Mouse (Mus musculus): ENCODE measurements around the gene Gprc5a.

Gprc5a gene

GRCm38 (mm10) chr6:135074405-135074947 is 9.0 kb downstream of the Gprc5a start:
- in situ Hi-C loops (cut with MboI, MseI): no loop called here

DNA sequence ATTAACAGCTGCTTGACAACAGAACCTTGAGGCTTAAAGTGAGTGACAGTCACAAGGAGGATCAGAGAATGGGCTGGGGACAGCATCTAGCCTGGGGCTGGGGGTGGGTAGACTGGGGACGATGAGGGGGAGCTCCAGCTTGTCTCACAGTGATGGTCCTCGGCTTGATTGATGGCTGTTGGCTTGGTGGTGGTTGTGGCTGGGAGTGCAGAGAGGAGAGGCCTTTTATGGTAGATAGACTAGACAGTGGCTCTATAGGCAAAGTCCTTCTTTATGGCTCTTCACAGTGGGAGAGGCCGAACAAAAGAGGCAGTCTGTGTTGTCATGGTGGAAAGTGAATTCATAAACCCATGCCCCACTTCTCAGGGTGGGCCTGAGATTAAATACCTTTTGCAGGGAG is 10.8 kb downstream of the Gprc5a start:
- in situ Hi-C loops (cut with MboI, MseI): no loop called here

DNA sequence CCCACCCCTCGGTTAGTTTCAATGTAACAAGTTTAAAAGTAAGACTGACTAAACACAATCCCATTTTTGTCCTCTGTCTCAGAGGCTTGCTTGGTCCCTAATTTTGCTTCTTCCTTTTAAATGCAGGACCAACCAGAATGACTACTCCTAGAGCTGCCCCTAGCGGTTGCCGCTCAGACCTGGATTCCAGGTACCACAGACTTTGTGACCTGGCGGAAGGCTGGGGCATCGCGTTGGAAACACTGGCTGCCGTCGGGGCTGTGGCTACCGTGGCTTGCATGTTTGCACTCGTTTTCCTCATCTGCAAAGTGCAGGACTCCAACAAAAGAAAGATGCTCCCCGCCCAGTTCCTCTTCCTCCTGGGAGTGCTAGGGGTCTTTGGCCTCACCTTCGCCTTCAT is 13.0 kb downstream of the Gprc5a start:
- in situ Hi-C loops (cut with MboI, MseI): no loop called here

DNA sequence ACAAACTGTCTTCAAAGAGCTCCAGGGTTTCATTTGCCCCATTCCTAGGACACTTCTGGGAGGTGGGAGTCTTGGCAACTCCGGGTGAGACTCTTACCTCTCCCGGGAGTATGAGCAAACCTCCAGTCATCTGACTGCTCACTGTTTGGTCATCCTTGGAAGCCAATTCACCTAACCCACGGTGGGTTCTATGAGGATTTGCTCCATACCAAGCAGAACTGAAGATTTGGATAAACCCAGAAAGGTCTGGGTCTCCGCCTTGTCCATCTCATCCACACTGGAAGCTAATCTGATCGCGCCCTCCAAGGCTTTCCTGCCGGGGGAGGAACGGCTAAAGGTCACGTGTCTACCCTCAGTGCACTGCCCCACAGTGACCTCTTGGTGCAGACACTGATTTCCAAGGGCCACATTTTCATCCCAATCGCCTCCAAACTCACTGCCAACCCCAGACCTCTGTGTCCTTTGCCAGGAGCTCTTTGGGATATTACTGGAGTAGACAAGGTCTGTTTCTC is 18.6 kb downstream of the Gprc5a start:
- in situ Hi-C loops (cut with MboI, MseI): no loop called here

DNA sequence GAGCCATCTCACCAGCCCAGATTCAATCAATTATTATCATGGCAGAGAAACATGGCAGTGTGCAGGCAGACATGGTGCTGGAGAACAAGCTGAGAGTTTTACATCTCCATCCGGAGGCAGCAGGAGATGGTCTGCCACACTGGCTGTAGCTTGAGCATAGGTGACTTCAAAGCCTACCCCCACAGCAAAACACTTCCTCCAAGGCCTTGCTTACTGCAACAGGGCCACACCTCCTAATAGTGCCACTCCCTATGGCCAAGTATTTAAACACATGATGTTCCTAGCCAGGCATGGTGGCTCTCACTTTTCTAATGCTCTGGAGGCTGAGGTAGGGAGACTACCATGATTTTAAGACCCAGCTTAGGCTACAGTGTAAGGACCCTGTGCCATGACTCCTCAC is 20.3 kb downstream of the Gprc5a start:
- in situ Hi-C loops (cut with MboI, MseI): no loop called here

- in situ Hi-C loops (cut with MboI, MseI): no loop called here
Measured at GRCm38 (mm10) chr6:135087721-135088451, 22.4 kb downstream of the Gprc5a start.

GRCm38 (mm10) chr6:135089786-135090185 is 24.3 kb downstream of the Gprc5a start:
- in situ Hi-C loops (cut with MboI, MseI): loop anchor here (5.0 kb wide), 1 partner anchor 53 kb away; no protein-coding TSS in a partner anchor

DNA sequence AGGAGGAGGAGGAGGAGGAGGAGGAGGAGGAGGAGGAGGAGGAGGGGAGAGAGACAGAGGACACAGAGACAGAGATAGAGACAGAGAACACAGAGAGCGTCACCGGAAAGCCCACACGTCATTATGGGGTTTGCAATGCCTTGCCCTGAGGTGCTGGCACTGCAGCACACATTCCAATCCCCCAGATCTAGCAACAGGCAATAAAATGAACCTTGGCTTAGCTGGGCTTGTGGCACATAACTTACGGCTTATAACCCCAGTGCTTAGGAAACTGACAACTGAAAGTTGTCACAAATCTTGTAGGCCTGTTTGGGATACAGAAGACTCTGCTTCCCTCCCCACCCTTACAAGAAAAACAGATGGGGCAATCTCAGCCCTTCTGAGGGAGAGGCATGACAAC is 25.2 kb downstream of the Gprc5a start:
- in situ Hi-C loops (cut with MboI, MseI): loop anchor here (5.0 kb wide), 1 partner anchor 52 kb away; no protein-coding TSS in a partner anchor

DNA sequence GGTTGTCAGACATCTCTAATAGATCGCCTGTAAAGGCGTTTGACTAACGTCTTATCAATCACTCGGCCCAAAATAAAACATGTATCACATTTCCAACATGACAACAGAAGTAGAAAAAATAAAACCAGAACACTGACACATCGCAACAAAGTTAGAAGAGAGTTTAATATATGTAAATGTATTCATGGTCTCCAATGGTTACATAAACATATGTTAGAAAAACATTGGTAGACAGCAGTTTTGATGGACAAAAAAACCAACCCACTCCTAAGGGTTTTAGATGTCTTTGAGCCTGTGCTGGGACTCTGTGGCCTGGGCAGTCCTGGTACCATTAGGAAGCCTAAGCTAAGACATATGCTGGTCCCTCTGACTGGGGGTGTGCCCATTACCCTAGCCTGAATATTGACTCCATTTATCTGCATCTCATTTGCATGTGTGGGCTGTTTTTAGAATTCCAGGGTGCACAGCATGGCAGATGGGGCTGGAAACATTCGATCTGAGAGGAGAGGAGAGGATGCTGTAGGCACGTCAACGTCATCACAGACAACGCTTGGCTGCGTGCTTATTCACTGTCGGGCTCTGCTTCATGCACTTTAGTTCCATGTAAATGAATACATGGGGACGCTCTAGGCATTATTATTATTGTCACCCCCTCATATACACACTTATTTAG is 27.5 kb downstream of the Gprc5a start:
- in situ Hi-C loops (cut with MboI, MseI): loop anchor here (5.0 kb wide), 1 partner anchor 49 kb away; no protein-coding TSS in a partner anchor

- in situ Hi-C loops (cut with MboI, MseI): loop anchor here (25.0 kb wide), 1 partner anchor 1389 kb away; no protein-coding TSS in a partner anchor
Measured at GRCm38 (mm10) chr6:135100787-135101472, 35.5 kb downstream of the Gprc5a start.

DNA sequence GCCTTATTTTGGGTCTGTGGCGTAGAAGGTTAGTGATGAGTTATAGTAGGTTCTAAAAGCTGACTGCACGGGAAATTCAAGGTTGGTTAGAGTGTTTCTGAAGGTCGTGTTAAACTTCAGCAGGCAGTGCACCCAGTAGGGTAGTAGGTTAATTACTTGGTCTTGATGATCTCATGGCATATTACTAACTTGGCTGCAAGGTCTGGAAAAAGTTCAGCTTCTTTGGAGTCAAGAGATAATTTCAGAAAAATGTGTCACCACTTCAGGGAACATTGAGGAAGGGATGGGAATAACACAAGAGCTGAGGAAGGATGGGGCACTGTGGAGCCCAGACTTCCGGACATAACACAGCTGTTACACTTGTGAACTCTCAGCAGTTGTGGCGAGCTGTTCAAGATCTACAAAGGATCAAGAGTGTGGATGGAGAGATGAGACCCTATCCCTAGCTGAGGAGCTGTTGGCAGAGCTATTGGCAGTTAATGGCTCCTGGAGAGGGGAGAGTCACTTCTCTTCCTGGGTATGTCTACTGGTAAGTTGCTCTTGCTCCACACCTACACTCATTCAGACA is 37.4 kb downstream of the Gprc5a start:
- in situ Hi-C loops (cut with MboI, MseI): loop anchor here (25.0 kb wide), 1 partner anchor 1391 kb away; no protein-coding TSS in a partner anchor

- in situ Hi-C loops (cut with MboI, MseI): loop anchor here (25.0 kb wide), 1 partner anchor 1395 kb away; no protein-coding TSS in a partner anchor
Measured at GRCm38 (mm10) chr6:135107014-135107413, 41.6 kb downstream of the Gprc5a start.

DNA sequence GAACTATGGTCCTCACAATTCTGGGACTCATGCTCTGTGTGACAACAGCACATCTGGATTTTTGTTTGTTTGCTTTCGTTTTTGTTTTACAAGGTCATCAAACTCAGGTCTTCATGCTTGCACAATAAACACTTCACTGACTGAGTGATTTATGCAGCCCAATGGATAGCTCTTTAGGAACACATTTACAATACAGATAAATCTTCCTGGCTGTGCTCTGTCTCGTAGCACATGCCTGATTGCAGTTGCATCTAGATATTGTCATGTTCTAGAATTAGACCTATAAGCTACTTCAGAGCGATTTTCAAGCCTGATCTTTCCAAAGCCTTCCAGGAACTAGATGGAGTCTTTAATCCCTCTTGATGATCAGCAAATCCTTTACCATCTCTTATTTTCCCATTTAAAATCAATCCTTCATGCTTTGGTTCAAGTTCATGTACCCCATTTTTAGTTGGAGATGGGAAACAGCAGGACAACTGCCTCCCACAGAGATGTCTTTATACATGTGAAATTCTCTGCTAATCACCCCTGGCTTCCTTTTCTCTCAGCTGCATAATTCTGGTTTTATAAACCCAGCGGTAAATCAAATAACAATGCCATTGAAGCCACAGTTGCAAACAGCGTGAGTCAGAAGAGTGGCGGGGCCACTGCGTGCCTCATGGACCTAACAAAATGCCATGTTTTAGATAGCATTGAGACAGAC is 47.1 kb downstream of the Gprc5a start:
- in situ Hi-C loops (cut with MboI, MseI): loop anchor here (25.0 kb wide), 1 partner anchor 1400 kb away; no protein-coding TSS in a partner anchor

DNA sequence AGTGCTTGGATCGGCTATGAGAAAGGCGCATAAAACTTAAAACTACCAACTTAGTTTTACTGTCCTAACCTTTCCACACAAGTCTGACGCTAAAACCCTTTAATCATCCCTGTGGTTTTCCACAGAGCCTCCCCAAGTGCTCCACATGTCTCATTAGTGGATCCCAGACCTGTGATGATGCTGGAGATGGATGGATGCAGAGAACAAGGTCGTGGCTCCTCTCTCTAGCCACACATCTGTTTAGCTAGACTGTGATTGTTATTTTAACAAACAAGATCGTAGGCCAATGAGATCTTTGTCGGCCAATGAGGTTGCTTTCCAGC is 47.6 kb downstream of the Gprc5a start:
- in situ Hi-C loops (cut with MboI, MseI): loop anchor here (25.0 kb wide), 1 partner anchor 1401 kb away; no protein-coding TSS in a partner anchor

DNA sequence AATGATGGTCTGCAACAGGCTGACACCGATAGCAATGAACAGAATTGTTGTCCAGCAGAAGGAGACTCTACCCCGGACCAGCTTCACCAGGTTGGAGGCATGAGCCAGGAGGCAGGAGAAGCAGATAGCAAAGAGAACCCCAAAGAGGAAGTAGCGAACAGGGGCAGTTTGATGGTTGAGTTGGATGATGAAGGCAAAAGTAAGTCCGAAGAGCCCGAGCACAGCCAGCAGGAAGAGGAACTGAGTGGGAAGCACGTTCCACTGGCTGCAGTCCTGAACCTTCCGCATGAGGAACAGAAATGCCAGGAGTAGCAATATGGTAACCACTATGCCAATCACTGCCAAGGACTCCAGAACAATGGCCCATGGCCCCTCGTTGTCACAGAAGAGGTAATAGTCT is 51.0 kb downstream of the Gprc5a start:
- in situ Hi-C loops (cut with MboI, MseI): loop anchor here (25.0 kb wide), 1 partner anchor 1404 kb away; no protein-coding TSS in a partner anchor

DNA sequence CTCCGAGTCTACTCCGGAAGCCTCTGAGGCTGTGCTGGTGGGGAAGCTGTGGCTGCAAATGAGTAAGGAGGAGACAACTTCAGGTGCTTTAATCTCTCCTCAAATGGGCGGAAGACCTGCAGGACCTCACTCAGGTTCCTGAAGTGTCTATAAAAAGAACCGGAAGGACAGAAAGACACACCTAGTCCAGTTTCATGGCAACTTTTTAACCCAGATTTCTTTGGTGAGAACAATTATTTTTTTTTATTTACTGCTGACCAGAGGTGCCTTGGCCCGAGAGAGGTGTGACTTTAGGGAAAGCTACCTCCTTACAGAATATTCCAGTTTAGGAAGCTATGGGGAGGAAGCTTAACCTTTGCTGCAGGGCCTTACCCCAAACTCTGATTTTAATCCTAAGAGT is 52.7 kb downstream of the Gprc5a start, which contains the start of gene Gprc5d:
Gene Gprc5d, minus strand, starts transcription at position 101 of the 400 bp plus-strand sequence.
- in situ Hi-C loops (cut with MboI, MseI): loop anchor here (25.0 kb wide), 1 partner anchor 1406 kb away; no protein-coding TSS in a partner anchor

GRCm38 (mm10) chr6:135124755-135125380 is 59.4 kb downstream of the Gprc5a start:
- in situ Hi-C loops (cut with MboI, MseI): loop anchor here (25.0 kb wide), 1 partner anchor 1413 kb away; no protein-coding TSS in a partner anchor

GRCm38 (mm10) chr6:135133086-135133485 is 67.6 kb downstream of the Gprc5a start:
- in situ Hi-C loops (cut with MboI, MseI): no loop called here

- in situ Hi-C loops (cut with MboI, MseI): no loop called here
Measured at GRCm38 (mm10) chr6:135133486-135133885, 68.0 kb downstream of the Gprc5a start.

Measured in T-helper 1 cell (primary cell).